Mouse (Mus musculus): ENCODE measurements around the gene Wars2. TPM values are rescaled to one million over a fixed set of nuclear protein-coding genes. Genes with fewer than 3 reads are reported as not detected.

Gene Wars2
- polyA plus RNA-seq, 1 experiment: 5.6 TPM

DNA sequence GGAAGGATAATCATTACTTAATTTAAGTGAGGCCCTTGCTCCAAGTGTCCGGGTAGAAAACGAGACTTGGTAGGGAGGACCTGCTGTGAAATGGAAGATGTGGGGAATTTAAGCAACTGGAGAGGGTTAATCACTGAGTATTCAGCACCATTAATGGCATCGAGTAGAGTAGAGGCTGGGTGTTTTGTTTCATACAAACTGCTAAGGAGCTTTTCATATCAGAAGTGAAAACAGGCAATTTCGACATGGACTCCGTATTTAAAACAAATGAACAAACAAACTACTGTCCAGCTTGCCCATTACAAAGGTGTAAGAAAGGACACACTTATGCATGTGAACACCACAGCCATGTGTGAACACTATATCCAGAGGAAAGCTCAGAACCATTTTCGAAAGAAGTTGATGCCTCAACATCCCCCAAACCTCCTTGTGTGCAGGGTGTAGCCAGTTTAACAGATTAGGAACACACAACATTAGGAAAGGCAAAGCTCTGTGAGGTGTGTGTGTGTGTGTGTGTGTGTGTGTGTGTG lies 118.9 kb downstream of the Wars2 start:
- no peak for DNase-seq (ENCODE audit: low read depth, low spot score)
- WGBS: 9% methylated on average over 6 of the region's 6 CpGs

DNA sequence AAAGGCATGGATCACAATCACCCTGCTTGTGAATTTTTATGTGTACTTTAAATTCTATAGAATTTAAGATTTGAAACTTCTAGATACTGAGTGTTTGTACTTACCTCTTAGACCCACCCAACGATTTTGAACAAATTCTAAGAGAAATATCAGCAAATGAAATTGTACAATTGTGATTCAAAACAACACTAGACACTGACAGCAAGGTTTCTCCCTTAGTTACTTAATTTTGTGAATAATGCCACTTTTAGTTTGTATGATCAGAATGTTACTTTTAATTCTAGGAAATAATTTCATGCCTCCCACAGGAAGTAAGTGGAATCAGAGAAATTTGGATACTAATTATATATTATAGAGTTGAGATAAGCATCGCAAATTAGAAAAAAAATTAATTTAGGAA lies 119.5 kb downstream of the Wars2 start:
- no peak for DNase-seq (ENCODE audit: low read depth, low spot score)
- 37% methylated on average over 2 of the region's 2 CpGs for WGBS

DNA sequence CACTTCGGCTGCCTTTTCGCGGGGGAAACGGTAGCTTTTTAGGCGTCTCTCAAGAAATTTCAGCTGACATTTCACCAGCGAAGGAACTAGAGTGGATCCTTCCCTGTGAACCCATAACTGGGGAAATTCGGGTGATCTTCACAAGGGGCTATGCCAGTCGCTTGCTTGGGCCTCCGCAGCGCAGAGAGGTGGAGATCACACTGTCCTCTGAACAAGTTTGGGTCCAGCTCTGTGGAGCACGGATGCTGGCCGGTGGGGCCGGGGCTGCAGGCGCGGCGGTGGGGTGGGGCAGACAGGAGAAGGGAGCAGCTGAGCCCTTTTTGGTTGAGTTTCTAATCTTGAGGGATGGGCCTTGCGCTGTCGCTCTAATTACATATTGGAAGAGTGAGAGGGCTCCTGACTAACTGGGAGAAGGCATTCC lies 120.5 kb downstream of the Wars2 start:
- 6% methylated on average over 18 of the region's 18 CpGs for WGBS
- DNase-seq (ENCODE audit: low read depth, low spot score): no peak

DNA sequence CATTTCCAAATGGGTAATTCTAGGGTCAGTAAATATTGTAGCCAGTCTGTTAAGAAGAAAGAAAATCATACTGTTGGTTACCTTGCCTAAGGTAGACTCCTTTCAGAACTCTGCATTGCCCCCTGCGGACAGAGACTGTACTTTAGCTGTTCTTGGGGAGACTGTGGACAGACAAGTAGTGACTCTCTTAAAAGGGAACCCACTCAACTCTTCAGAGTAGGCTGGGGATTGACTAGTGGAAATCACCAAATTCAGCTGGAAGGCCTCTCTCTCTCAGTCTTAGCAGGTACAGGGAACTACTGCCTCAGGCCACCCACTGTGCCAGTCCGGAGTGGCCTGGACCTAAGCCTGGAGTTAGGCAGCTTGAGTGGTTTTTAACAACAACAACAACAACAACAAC lies 121.1 kb downstream of the Wars2 start:
- DNase-seq (ENCODE audit: low read depth, low spot score): no peak
- 21% methylated on average over 2 of the region's 2 CpGs for WGBS

DNA sequence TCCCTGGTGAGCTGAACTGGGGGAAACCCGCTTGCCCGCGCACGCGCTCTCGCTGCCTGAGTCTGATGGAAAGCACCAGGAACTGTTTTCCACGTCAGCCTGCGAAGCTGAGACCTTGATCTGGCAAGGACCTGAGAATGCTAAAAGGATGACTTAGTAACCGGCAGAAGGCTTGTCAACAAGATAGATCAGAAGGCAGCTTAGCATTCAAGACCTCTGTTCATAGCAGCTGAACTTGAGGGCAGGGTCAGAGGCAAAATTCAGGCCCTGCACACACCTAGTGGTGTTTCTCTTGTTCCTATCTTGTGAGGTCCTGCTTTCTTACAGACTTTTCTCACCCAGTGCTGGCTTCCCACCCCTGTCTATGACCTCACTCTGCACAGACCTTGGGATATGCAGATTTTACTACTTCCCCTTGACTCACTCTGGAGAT lies 122.6 kb downstream of the Wars2 start:
- 34% methylated on average over 9 of the region's 9 CpGs for WGBS
- no peak for DNase-seq (ENCODE audit: low read depth, low spot score)

DNA sequence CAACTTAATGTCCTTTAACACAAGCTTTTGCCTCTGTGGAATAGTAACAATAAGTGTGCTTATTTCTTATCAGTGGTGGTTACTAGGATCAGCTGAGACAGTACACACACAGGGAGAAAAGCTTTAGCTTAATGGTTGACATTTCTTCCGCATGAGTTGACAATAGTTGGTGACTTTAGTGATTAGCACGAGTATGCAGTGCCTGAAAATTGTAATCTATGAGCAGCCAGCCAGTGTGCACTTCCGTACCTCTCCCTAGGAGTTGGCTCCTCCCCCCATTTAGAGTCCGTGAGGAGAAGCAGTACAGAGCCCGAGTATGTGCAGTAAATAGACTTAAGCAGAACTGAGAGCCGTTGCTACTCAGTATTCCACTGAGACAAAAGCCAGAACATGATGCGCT lies 123.8 kb downstream of the Wars2 start:
- 21% methylated on average over 7 of the region's 7 CpGs for WGBS
- DNase-seq (ENCODE audit: low read depth, low spot score): no peak

DNA sequence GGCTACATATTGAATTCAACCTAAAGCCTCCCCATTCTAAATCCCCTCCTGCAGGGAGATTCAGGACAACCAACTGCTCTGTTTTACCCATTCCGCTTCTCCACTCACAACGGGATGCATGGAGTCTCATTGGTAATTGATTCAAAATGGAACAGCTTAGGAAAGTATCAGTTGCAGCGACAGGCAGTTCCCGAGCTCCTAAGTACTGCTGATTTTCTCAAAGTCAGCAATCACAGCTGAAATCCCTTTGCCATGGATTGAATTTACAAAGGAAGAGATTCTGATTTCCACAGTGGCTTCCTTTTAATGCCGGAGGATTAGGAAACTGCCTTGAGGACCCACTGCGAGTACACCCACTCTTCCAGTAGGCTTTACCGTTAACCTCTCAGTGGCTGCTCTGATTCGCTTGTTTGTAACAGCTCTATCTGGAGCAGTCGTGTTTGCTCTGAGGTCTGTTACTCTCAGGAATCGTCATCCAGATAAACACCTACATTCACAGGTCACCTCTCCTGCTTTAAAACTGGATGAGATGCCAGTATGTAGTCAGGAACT lies 126.0 kb downstream of the Wars2 start:
- no peak for DNase-seq (ENCODE audit: low read depth, low spot score)
- WGBS: 42% methylated on average over 10 of the region's 10 CpGs

DNA sequence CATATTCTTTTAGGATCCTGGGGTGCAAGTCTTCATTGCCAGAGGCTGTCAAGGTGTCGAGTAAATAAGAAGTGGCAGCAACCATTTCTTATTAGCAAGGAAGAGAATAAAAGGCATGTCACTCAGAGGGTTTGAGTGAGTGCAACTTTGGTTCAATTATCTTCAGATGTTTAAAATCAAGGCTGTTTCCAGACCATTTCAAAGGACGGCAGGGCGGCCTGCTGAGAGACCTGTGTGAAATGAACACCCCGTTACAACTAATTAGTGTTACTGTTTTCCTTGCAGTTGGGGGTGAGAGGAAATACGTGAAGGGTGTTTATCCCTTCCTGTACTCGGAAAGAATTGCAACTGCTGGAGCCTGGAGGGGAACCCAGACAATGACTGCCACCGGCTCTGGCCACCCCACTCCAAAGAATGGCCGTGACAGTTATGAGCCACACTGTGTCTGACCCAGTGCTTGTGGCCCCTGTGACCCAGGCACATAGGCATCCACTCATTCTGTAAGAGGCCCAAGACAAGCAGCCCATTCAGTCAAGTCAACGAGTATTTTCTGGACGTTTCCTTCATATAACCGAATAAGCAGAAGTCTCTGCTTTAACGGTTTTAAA lies 137.2 kb downstream of the Wars2 start:
- no peak for DNase-seq (ENCODE audit: low read depth, low spot score)
- WGBS: 61% methylated on average over 12 of the region's 12 CpGs

DNA sequence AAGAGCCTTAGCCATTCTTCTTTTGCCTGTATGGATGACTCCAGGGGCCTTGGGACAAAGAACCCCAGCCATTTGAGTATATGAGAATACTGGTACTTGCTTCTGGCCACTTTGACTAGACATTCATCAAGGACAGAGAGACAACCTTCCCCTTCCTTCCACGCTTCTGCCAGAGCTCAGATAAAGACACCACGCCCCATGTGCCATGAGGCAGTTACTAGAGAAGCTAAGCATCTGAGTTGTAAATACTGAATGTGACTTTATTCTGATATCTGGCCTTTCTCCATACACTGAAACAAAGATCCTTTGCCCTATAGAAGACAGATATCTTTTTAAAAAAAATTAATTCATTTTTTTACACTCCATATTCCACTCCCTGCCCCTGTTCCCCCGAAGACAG lies 138.8 kb downstream of the Wars2 start:
- DNase-seq (ENCODE audit: low read depth, low spot score): no peak
- WGBS: 66% methylated on average over 3 of the region's 3 CpGs

DNA sequence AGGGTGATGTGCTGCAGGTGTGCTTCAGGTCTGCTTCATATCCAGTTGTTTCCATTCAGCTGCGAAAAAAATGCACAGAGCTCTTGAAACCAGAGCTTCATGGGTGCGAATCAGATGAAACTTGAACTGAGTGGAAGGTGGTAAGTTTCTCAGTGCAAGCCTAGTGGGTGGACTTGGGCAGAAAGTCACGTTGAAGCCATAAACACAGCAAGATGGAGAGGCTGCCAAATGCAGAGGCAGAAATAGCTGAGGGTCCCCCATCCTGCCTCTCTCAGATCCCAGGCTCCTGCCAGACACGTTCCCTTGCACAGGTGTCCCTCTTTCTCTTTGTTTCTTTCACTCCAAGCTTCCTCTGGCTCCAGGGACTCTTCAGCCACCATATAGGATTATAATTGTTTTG lies 140.6 kb downstream of the Wars2 start:
- no peak for DNase-seq (ENCODE audit: low read depth, low spot score)

DNA sequence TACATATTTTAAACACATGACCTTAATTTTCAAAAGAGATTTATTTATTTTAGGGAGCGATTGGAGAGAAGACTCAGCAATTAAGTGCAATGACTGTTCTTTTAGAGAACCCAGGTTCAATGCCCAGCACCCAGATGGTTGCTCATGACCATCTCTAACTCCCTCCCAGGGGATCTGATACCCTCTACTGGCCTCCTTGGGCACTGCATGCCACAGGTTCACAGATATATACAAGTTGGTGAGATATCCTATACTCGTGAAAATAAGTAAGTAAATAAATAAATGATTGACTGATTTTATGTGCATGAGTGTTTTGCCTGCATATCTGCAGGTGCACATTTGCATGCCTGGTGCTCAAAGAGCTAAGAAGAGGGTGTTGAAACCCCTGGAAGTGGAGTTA lies 147.4 kb downstream of the Wars2 start:
- DNase-seq (ENCODE audit: low read depth, low spot score): no peak
- 32% methylated on average over 2 of the region's 2 CpGs for WGBS

More for the DNA sequence above, 140.6 kb downstream of the Wars2 start:
- 55% methylated on average over 4 of the region's 4 CpGs for WGBS

Other genes starting within 250 kb of the Wars2 start
- gene Hao2, start 247.8 kb upstream of the Wars2 start, polyA plus RNA-seq (2012; rRNA removed): 0.26 and 1.3 TPM in 2 replicates
- not detected in 2 replicates for gene Tbx15, start 99.3 kb downstream of the Wars2 start, polyA plus RNA-seq (2012; rRNA removed)

Data from large intestine, adult 2 months (tissue).